Mouse (Mus musculus) left cerebral cortex, adult 8-10 months (tissue): ENCODE results near the gene Palm. TPM values are rescaled to one million over a fixed set of nuclear protein-coding genes. Genes with fewer than 3 reads are reported as not detected.

Experiments used
- DNase-seq, 2 experiments: peaks; one replicate each; pipeline ENCODE4 v3.0.0; 2022; ENCODE audit warnings: low spot score in 2 of 2
- total RNA-seq, 4 experiments: library from RNA; stranded (reverse); gene quantifications; 2 replicates each; pipeline ENCODE4 v1.2.4; 2022

The Palm gene
- total RNA-seq, 4 experiments from 2014 or later = 265 to 281 (median 267) TPM

DNA sequence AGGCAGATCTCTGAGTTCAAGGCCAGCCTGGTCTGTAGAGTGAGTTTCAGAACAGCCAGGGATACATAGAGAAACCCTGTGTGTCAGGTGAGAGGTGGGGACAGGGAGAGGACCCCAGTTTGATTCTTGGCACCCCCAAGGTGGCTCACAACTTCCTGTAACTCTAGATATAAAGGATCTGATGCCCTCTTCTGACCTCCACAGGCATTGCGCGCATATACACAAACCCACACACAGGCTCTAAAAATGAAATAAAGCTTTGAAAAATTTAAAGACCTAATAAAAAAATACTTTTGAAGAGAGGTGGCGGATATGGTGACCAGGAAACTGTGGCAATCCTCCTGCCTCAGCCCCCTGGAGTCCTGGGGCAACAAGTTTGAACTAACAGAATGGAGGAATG, 2.5 kb downstream of the Palm start:
- DNase-seq = no peak

DNA sequence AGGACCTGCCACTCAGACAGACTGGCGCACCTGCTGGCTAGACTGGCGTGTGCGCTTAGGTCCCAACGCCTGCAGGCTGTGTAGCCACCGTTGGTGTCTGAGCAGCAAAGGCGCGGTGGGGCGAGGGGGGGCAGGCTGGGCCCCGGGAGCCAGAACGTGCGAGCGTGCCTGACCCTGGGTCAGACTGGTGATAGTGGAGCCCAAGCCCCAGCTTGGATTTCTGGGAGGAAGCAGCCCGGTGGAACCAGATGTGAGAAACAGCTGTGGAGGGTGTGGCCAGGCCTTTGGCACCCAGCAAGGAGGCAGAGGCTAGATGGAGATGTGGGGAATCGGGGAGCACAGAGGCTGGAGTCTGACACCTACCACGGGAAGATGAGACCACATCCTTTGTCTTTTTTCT, 4.0 kb downstream of the Palm start:
- no peak for DNase-seq

DNA sequence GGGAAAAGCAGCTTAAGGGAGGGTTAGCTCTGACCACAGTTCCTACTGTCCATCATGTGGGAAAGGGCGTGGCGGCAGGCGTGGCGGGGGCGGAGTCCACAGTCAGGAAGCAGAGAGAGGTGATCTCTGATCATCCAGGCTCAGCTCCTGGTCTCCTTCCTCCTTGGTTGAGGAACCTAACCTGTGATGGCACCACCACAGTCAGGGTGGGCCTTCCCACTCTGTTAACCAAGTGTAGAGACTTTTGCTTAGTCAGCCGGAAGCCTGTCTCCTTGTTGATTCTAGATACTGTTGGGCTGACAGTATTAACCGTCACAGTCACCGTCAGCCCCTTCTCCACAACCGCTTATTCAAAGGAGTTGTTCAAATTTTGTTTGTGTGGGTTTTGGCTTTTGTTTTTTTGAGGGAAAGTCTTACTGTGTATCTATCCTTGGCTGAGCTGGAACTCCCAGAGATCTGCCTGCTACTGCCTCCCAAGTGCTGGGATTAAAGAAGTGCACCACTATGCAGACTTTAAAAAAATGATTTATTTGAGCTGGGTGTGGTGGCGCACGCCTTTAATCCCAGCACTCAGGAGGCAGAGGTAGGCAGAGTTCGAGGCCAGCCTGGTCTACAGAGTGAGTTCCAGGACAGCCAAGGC, 5.0 kb downstream of the Palm start:
- DNase-seq = no peak

DNA sequence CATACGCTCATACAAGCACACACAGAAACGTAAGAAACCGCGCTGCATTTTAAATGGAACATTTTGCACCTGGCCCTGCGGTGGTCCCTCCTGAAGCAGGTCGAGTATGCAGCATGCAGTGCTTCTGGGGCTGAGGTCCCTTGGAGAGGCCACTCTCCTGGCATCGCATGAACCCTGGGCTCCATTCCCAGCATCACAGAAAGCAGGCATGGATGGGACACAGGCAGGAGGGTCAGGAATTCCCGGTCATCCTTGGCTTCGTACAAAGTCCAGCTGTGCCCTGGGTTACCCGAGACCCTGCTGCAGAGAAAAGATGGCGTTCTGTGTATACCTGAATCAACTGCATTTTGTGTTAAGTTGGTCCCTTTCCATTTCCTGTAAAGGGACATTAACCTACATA, 7.1 kb downstream of the Palm start:
- DNase-seq = no peak

DNA sequence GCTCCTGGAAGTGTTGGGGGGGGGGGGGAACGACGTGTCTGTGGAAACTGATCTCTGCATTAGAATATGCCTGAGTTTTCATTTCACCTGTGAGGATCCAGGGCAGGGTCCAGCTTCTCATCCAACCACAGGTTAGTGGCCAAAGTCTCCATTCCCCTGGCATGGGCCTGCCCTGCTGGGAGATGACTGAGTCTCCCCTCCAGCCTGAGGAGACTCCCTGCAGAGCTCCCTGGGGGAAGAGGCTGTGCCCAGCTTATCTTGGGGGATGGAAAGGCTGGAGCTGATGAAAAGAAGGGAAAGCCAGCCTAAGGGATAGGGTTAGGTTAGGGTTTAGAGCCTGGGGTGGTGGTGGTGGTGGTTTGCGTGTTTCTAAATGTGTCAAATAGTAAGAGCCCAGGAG, 8.5 kb downstream of the Palm start:
- DNase-seq = no peak

DNA sequence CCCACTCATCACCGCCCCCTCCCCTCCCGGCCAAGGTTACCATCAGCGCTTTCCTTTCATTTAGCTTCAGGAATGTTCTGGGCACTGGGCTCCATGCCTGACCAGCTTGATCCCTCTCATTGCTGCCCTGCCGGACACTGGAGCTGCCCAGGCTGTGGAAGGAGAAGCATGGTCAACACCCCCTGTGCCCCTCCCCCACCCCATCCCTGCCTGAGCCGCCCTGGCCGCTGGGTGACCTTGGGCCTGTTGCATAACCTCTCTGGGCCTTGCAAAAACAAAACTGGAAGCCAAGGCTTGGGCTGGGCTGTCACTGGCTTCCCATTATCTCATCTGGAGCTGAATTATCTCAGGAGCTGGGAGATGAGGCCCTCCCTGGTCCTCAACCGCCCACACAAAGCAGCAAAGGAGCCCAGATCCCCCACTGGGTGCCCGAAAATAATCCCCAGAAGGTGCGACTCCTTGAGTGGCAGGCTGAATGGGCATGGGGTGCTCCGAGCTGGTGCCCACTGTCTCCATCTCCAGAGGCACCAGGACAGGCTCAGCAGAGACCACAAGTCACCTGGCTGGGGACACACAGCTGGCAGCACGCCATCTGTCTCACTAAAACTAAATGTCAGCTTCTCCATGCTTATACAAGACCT, 9.1 kb downstream of the Palm start:
- peak in 1 of 2 experiments; percentile 66 for DNase-seq

DNA sequence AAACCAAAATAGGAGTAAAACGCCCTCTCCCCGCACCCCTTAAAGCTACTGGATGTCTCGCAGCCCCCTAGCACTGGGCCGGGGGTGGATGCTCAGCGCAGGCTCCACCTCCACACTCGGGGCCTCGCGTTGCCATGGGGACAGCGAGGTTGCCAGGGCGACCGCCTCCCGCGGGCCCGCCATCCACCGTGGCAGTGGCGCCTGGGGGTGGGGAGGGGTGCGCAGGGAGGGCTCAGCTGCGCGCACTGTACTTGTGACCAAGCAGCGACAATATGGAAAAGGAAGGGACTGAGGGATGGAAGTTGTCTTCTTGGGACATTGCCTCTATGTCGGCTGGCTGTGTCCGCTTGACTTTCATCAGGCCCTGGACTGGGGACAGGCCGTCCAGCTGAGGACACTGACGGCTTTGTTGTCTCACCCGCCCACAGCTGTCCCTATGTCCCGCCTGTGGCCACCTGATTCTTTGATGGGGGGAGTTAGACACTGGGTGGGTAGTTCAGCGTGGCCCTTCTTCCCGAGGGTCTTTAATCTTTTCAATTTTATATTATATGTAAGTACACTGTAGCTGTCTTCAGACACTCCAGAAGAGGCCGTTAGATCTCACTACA, 10.4 kb downstream of the Palm start:
- peak; percentile 82 to 95 for DNase-seq

DNA sequence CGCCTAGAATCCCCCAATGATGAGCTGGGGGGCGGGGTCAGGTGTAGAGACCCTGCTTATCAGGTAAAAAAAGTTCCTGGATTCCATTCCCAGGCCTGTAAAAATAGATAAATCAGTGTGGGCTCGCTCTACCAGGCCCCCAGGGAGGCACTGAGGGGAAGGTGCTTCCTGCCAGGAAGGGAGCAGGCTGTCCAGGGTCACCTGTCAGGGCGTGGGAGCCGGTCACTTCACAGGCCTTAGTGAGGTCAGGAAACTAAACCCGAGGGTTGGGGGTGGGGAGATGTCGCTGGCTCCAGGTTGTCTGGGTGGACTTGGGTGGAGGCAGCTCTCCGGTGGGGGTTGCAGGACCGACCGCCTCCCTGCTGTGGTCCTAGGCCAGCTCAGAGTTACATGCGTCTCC, 12.3 kb downstream of the Palm start:
- DNase-seq = no peak

DNA sequence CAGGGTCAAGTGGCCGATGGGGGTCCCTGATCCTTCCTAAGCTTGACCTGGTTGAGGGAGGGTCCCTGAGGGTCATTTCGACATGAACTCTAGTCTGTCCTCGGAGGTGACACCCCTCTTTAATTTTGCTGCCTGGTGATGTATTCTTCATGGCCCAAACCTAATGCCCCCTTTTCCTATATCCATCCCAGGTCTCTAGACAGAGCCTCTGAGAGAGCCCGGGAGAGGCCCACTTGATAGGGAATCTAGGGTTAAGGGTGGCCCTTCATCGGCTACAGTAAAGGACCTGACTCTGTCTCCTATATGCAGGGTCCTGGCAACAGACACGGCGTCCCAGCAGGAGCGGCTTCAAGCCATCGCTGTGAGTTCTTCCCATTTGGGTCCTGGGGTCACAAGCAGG, 13.0 kb downstream of the Palm start:
- DNase-seq = no peak

DNA sequence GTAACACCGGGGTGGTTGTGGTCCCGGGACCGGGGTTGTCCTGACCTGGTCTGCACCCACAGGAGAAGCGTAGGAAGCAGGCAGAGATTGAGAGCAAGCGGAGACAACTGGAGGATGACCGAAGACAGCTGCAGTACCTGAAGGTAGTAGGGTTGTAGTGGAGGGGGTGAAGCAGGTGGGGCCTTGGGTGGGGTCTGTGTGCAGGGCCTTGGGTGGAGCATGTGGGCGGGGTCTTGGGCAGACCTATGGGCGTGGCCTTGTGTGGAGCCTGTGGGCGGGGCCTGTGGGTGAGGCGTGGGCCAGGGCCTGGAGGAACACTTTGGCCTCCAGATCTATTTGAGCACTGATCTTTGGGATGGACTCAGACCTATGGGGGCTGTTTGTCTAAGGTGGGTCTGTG, 13.6 kb downstream of the Palm start:
- no peak for DNase-seq

DNA sequence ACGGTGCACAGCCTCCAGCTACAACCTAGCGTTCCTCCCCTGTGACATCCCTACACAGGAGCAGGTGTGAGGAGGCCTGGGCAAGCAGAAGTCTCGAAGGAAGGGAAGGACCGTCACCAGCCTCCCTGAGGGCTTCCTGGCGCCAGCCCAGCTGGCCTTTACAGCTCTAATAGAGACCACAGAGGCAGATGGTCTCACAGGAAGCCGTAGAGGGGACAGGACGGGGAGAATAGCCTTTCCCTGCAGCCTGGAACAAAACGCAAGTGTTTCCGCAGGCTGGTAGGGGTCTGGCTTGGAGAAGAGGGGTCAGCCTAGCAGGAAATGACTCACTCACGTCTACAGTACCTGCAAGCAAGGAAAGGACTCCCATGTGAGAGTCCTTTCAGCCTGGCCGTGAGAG, 14.5 kb downstream of the Palm start:
- no peak for DNase-seq

DNA sequence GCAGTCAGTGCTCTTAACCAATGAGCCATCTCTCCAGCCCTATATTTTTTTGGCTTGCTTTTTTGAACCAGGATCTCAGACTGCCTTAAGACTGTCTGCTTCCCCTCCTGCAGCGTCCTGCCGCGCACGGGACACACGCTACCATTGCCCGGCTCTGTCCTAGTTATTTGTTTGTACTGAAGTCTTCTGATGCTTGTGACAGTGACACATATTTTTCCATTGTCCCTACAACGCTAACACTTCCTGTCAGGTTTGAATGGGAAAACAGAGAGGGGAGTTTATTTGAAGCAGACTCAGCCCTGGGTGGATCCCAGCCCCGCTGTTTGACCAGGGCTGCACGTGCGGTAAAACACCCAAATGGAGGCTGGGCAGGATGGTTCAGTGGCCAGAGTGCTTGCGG, 15.4 kb downstream of the Palm start:
- DNase-seq = no peak

DNA sequence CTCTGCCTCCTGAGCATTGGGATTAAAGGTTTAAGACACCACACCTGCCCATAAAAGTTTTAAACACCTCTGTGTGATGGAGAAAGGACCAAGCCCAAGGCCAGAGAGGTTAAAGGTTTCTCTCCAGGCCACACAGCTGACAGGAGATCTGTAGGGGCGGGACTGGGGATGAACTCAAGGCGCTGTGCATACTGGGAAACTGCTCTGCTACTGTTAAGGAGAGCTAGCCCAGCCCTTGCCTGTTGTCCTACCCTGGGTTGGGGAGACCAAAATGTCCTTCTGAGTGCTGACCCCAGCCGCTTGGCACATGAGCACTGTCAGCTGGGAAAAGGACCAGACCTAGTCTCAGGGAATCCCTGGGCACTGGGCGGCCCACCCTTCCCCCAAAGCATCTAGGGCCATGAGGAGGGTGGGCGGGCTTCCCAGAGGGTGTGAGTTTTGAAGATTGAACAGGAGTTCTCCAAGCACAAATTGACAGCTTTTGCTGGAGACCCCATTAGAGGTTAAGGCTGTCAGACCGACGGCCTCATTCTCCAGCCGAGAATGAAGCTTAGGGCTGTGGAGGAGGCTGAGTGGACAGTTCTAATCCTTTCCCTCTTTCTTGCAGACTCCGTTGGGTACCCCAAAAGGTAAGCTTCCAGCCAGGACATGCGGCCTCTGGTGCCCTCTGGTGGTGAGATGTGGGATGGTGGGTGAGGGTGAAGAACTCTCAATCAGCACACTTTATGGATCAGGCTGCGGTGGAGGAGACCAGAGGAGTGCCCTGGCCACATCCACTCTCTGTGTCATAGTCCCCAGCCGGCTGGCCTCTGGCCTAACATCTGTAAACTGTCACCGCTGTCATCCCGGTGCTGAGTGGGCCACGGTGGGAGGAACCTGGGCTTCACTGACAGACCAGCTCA, 18.6 kb downstream of the Palm start:
- peak; percentile 59 to 92 for DNase-seq

DNA sequence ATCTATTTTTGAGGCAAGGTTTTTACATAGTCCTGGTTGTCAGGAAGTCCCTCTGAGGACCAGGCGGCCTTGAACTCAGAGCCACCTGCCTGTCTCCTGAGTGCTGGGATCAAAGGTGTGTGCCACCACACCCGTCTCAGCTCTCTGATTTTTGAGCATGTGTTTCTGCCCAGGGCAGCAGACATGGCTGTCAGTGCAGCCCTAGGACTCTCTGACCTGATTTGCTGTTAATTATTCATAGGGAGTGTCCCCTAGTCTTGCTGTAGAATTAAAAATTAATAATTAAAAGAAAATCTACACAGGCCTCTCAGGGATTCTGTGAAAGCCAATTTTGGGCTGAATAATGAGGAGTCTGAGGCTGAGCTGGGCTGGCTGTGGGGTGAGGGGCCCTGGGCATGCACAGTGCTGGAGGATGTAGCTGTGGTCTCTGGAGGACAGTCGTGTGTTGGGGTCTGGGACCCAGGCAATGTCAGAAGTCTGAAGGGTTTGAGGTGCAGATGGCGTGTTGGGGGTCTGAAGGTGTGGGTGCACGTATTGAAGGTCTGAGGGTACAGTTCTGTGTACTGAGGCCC, 21.0 kb downstream of the Palm start:
- DNase-seq = no peak

DNA sequence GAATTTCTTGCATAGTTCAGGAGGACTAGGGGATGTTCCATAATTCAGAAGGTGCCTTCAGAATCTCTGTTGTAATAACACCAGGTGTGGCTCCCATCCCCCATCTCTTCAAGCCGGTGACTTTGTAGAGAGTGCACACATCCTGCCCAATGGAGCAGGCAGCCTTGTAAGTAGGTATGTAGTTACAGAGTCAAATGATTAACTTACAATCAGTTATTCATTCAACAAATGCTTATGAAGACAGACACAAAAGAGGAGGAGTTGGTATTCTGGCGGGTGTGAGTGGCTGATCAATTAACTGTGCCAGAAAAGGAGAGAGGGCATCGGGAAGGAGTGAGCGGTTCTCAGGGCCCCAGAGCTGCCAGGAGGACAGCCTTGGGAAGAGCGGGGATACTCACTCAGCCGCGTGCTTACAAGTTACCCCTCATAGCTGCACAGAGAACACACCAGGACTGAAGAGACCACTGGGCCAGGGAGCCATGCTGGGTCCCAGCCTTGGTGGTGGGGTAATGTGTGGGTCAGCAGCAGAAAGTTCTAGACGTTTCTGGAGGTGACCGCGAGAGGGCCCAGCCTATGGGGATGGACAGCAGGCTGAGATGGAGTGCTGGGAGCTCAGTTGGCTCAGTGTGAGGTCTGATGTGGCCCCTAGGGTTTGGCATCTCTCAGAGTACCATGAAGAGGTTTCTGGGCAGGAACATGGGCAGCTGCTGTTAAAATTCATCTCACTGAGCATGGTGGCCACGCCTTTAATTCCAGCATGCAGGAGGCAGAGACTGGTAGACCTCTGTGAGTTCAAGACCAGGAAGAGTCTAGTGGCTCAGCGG, 22.5 kb downstream of the Palm start:
- DNase-seq = no peak

DNA sequence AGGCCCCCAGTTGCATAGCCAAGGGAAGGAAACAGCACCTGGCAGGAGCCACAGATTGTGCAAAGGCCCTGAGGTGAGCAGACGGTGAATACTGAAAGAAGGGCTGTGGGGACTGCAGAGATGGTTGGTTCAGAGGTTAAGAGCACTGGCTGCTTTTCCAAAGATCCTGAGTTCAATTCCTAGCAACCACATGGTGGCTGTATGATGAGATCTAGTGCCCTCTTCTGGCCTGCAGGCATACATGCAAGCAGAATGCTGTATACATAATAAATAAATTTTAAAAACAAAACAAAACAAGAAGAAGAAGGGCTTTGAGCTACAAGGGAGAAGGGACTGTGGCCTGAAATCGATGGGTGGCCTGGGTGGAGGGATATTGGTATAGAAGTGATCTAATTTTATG, 23.7 kb downstream of the Palm start:
- no peak for DNase-seq

DNA sequence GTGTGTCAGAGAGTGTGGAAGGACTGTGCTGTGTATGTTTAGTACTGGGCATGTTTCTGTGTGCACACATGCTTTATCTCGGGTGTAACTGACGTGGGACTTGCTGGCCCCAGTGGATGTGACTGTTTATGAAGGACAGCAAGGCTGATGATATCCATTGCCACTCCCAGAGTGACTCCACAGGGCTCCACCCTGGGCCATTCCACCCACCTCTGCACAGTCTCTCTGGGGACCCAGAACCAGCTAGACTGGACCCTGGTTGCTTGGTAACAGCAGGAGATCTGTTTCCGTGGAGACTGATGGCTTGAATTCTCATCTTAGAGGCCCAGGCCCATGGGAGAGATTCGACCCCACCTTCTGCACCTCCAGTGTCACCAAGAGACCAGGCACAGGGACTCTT, 24.9 kb downstream of the Palm start:
- no peak for DNase-seq

DNA sequence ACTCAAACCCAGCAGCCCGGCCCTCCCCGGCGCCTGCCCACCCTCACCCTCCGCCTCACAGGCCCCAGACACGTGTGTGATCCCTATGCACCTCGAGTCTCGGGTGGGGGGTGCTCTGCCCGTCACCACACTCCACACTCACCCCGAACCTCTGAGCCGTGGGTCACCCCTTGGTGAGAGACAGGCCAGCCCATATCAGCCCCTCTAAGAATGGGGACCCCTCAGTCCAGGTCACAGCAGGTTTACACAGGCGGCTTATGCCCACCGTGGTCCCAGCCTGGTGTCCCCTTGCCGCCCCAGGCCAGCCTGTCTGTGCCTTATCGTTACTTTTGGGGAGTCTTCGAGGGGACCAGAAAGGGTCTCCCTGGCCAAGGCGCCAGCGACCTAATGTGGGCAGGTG, 26.2 kb downstream of the Palm start:
- DNase-seq = no peak

DNA sequence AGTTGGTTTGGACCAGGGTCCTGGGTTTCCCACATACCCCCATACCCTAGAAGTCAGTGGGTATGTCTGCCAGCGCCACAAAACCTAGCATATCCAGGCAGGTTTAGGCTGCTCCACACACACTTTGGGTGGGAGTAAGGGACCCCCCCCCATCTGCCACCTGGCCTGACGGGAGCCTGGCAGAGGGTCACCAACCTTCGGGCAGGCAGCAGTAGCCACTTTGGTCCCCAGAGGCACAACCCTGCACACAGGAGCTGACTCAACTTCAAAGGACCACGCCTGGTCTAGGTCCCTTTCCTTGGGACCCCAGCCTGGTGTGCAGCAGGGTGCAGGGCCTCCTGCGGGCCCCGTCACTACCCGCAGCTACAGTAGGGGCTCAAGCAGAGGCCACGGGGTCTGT, 26.9 kb downstream of the Palm start:
- no peak for DNase-seq

DNA sequence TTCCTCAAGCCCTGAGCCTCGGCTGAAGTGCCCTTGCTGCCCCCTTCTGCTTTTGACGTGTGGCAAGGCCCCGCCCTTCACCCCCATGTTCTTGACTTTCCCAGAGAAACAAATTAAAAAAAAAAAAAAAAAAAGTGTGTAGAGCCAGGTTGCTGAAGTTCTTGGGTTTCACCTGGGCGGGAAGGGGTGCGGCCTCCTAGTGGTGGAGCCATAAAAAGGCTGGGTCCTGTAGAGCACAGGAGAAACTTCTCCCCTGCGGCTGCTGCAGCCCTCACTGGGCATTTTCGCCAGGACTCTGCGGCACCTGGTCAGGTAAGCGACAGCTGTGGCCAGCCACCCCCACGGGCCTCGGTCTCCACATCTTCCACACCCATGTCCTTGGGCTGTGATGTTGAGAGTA, 27.4 kb downstream of the Palm start, which contains the start of gene Misp:
Gene Misp (plus strand): TSS at position 208 of the 400 bp plus-strand sequence.
- DNase-seq = no peak

DNA sequence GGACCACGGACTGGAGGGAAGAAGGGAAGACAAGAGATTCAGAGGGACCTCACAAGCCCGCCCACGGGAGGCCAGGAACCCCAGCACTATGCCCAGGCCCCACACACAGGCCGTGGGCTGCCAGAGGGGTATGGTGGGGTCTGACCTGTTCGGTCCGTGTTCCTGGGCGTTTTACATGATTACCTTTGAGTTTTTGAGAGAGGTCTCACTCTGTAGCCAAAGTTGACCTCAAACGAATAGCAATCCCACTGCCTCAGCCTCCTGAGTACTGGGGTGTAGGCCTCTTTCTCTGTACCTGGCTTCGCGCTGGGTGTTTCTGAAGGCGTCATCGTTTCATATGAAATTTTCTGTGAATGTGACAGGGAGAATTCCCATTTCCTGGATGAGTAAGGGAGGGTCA, 28.4 kb downstream of the Palm start:
- no peak for DNase-seq
